Mouse (Mus musculus): ENCODE results near the gene Nrm. TPM values are rescaled to one million over a fixed set of nuclear protein-coding genes. Genes with fewer than 3 reads are reported as not detected.

Gene Nrm
- total and polyA plus RNA-seq, 3 experiments = 11.1 to 49.9 TPM; not detected in 1

DNA sequence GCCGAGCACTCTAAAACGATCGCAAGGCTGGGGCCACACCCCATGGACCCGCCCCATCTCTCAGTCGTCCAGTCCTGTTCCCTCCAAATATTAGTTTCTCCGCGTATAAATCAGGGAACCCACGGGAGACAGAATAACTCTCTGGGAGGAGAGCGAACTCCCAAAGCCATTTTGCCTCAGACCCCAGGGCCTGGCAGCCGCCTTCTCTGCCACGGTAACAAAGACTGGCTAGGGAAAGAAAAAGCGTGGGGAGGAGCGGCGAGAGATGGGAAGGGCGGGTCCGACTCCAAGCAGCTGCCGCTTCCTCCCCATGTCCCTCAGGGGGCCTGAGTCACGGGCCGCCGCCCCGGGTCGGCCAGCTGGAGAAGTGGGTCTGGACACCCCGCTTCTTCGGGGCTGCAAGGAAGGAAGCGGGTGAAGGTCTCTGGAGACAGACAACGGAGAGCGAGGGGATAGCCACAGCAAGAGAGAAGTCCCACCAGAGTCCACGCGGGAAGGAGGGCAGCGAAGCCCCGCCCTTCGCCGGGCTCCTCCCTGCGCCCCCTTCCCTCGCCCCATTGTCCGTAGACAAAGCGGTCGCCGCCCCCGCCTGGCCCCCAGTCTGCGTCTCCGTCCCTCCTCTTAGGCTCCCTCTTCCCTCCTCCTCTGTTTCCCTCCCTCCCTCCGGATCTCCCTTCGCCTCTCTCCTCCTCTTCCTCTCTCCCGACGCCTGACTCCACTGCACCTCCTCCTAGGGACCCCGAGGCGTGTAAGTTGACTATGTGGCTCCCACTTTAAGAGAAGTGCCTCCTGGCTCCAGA lies 4.6 kb downstream of the Nrm start, which contains the start of gene Ppp1r18:
Ppp1r18 (plus strand) TSS at position 113 of the 800 bp plus-strand sequence.
- peak; percentile 79 for DNase-seq (ENCODE audit: low read depth, low spot score)
- H3K79me2 ChIP-seq (ENCODE audit: control insufficient read depth, insufficient read depth, low read length, poor library complexity) = peaks cover 14% of the 10 kb centered on the region
- no peaks in the 10 kb centered on the region for H3K9me3 ChIP-seq (replicated peaks; ENCODE audit: insufficient read depth, low read length)
- H3K27ac ChIP-seq (ENCODE audit: control insufficient read depth, low read depth, low read length) = peak within 1 kb of the TSS; percentile 70
- no peaks in the 10 kb centered on the region for H3K27me3 ChIP-seq (ENCODE audit: control insufficient read depth in 1 of 2, insufficient read depth in 2 of 2, low read length in 2 of 2)
- H3K4me3 ChIP-seq (ENCODE audit: control insufficient read depth in 1 of 2, insufficient read depth in 1 of 2, low read depth in 2 of 2, low read length in 2 of 2) = peak within 1 kb of the TSS; percentile 62 to 70
- H3K9ac ChIP-seq (ENCODE audit: control insufficient read depth, low read depth, low read length, poor library complexity, severe bottlenecking) = peak within 1 kb of the TSS; percentile 77
- H3K4me1 ChIP-seq (ENCODE audit: control insufficient read depth in 1 of 2, insufficient read depth in 2 of 2, low read length in 2 of 2) = peaks cover 2 to 19% of the 10 kb centered on the region in 2 experiments
- peaks cover 0 to 5% of the 10 kb centered on the region in 2 experiments; a peak in 2 of 4 replicates for H3K36me3 ChIP-seq (ENCODE audit: control insufficient read depth in 1 of 2, insufficient read depth in 2 of 2, low read length in 2 of 2)
- TF ChIP-seq KAT2A (conservative IDR thresholded peaks at IDR 0.05; ENCODE audit: low read depth, low read length) (no peak), SIN3A (IDR thresholded peaks at IDR 0.05; ENCODE audit: low read length) (peak; percentile 41; the same call in 1 of the 2 replicates), MEF2A (IDR thresholded peaks at IDR 0.05; ENCODE audit: extremely low read depth, insufficient replicate concordance, low read depth, low read length, poor library complexity, severe bottlenecking) (no peak), TAL1 (IDR thresholded peaks at IDR 0.05; ENCODE audit: low read length) (no peak), ETS1 (IDR thresholded peaks at IDR 0.05; ENCODE audit: low read depth, low read length) (peak; percentile 48; the same call in 1 of the 2 replicates), ZKSCAN1 (IDR thresholded peaks at IDR 0.05; ENCODE audit: low read depth, low read length) (no peak), POLR2AphosphoS5 (IDR thresholded peaks at IDR 0.05; ENCODE audit: borderline replicate concordance, low read depth, low read length) (no peak), NRF1 (IDR thresholded peaks at IDR 0.05; ENCODE audit: insufficient read depth, low read depth, low read length, poor library complexity, severe bottlenecking) (no peak), POLR2AphosphoS2 (IDR thresholded peaks at IDR 0.05; ENCODE audit: low read length) (peak; percentile 34; the same call in 1 of the 2 replicates), HCFC1 (IDR thresholded peaks at IDR 0.05; ENCODE audit: low read depth, low read length) (no peak; the same call in 1 of the 2 replicates), POLR2A (IDR thresholded peaks at IDR 0.05; ENCODE audit: control insufficient read depth in 1 of 2, insufficient read depth in 1 of 2, low read depth in 1 of 2, low read length in 2 of 2, poor library complexity in 1 of 2) (peak; percentile 28 to 43; a peak in 3 of 4 replicates), SMC3 (IDR thresholded peaks at IDR 0.05; ENCODE audit: low read depth, low read length) (no peak), UBTF (IDR thresholded peaks at IDR 0.05; ENCODE audit: borderline replicate concordance, insufficient read depth, low read depth, low read length) (no peak), TCF12 (IDR thresholded peaks at IDR 0.05; ENCODE audit: low read depth, low read length) (0 out of 2 replicates have a peak, but pooled peaks have one; percentile 7), CHD1 (IDR thresholded peaks at IDR 0.05; ENCODE audit: low read depth, low read length) (no peak), ZNF384 (IDR thresholded peaks at IDR 0.05; ENCODE audit: low read depth, low read length) (no peak), GATA1 (IDR thresholded peaks at IDR 0.05; ENCODE audit: low read depth, low read length) (no peak), GABPA (IDR thresholded peaks at IDR 0.05; ENCODE audit: low read depth, low read length) (no peak), NELFE (IDR thresholded peaks at IDR 0.05; ENCODE audit: low read depth, low read length) (peak; percentile 25; the same call in 1 of the 2 replicates), CTCF (IDR thresholded peaks at IDR 0.05 in 2 of 3, conservative IDR thresholded peaks at IDR 0.05 in 1 of 3; ENCODE audit: control insufficient read depth in 1 of 3, insufficient read depth in 1 of 3, low read depth in 2 of 3, low read length in 3 of 3, poor library complexity in 1 of 3, severe bottlenecking in 1 of 3) (no peak), ZC3H11A (IDR thresholded peaks at IDR 0.05; ENCODE audit: low read depth, low read length) (no peak), MXI1 (IDR thresholded peaks at IDR 0.05; ENCODE audit: low read depth, low read length) (peak; percentile 66), E2F4 (IDR thresholded peaks at IDR 0.05; ENCODE audit: borderline replicate concordance, low read depth, low read length) (no peak), MYC (IDR thresholded peaks at IDR 0.05; ENCODE audit: low read depth, low read length) (peak; percentile 48; the same call in 1 of the 2 replicates), MAX (IDR thresholded peaks at IDR 0.05; ENCODE audit: low read length) (peak; percentile 10; the same call in 1 of the 2 replicates), MAZ (IDR thresholded peaks at IDR 0.05; ENCODE audit: low read depth, low read length) (no peak; the same call in 1 of the 2 replicates), USF1 (IDR thresholded peaks at IDR 0.05; ENCODE audit: low read depth, low read length) (no peak), EP300 (IDR thresholded peaks at IDR 0.05; ENCODE audit: low read depth in 1 of 2, low read length in 2 of 2) (no peak), BHLHE40 (IDR thresholded peaks at IDR 0.05; ENCODE audit: borderline replicate concordance, low read depth, low read length) (peak; percentile 63; the same call in 1 of the 2 replicates), USF2 (IDR thresholded peaks at IDR 0.05; ENCODE audit: borderline replicate concordance in 1 of 2, insufficient read depth in 1 of 2, low read depth in 1 of 2, low read length in 2 of 2) (no peak), MAFK (IDR thresholded peaks at IDR 0.05; ENCODE audit: borderline replicate concordance, low read depth, low read length) (no peak), ZMIZ1 (IDR thresholded peaks at IDR 0.05; ENCODE audit: low read depth, low read length) (no peak), JUND (IDR thresholded peaks at IDR 0.05; ENCODE audit: low read depth, low read length) (no peak), CHD2 (IDR thresholded peaks at IDR 0.05; ENCODE audit: low read length) (no peak), MYB (IDR thresholded peaks at IDR 0.05; ENCODE audit: low read depth, low read length) (no peak)

All from MEL (cell line).